Mouse (Mus musculus): ENCODE data around the gene Tril.

The Tril gene

GRCm38 (mm10) chr6:53820486-53820985 is at the start of gene Tril:
TSS of gene Tril (minus strand) at chr6:53820830.
- peak; percentile 52 for DNase-seq

GRCm38 (mm10) chr6:53863011-53863410 is 42.4 kb upstream of the Tril start:
- DNase-seq, result no peak

GRCm38 (mm10) chr6:53859106-53859505 is 38.5 kb upstream of the Tril start:
- no peak for DNase-seq

- no peak for DNase-seq
Measured at GRCm38 (mm10) chr6:53857822-53858221, 37.2 kb upstream of the Tril start.

GRCm38 (mm10) chr6:53856775-53857174 is 36.1 kb upstream of the Tril start:
- DNase-seq, result no peak

- DNase-seq, result no peak
Measured at GRCm38 (mm10) chr6:53854971-53855856, 34.6 kb upstream of the Tril start.

- DNase-seq, result no peak
Measured at GRCm38 (mm10) chr6:53854226-53854625, 33.6 kb upstream of the Tril start.

GRCm38 (mm10) chr6:53853546-53853945 is 32.9 kb upstream of the Tril start:
- DNase-seq, result no peak

GRCm38 (mm10) chr6:53844626-53845025 is 24.0 kb upstream of the Tril start:
- DNase-seq, result no peak

- DNase-seq, result peak; percentile 26
Measured at GRCm38 (mm10) chr6:53825213-53825612, 4.6 kb upstream of the Tril start.

- DNase-seq, result no peak
Measured at GRCm38 (mm10) chr6:53821041-53821501, 441 bp upstream of the Tril start.

GRCm38 (mm10) chr6:53819761-53820485 is 707 bp downstream of the Tril start:
- DNase-seq, result no peak

GRCm38 (mm10) chr6:53818732-53819661 is 1.6 kb downstream of the Tril start:
- no peak for DNase-seq

GRCm38 (mm10) chr6:53818264-53818731 is 2.3 kb downstream of the Tril start:
- peak; percentile 51 for DNase-seq

GRCm38 (mm10) chr6:53817763-53818174 is 2.9 kb downstream of the Tril start:
- DNase-seq, result no peak

GRCm38 (mm10) chr6:53816661-53817060 is 4.0 kb downstream of the Tril start:
- no peak for DNase-seq

- no peak for DNase-seq
Measured at GRCm38 (mm10) chr6:53815691-53816090, 4.9 kb downstream of the Tril start.

GRCm38 (mm10) chr6:53814214-53814613 is 6.4 kb downstream of the Tril start:
- no peak for DNase-seq

- no peak for DNase-seq
Measured at GRCm38 (mm10) chr6:53812242-53812641, 8.4 kb downstream of the Tril start.

GRCm38 (mm10) chr6:53808801-53809200 is 11.8 kb downstream of the Tril start:
- no peak for DNase-seq

GRCm38 (mm10) chr6:53807185-53807584 is 13.4 kb downstream of the Tril start:
- no peak for DNase-seq

GRCm38 (mm10) chr6:53806591-53807023 is 14.0 kb downstream of the Tril start:
- DNase-seq, result no peak

Measured in right cerebral cortex, adult 18-20 months (tissue).